Mouse (Mus musculus): Measurements from ENCODE around the gene Dnm3. TPM values are rescaled to one million over a fixed set of nuclear protein-coding genes. Genes with fewer than 3 reads are reported as not detected.

The Dnm3 gene
- polyA plus RNA-seq, 1 experiment: 3.5 TPM

- Histone ChIP-seq H3K4me1 (ENCODE audit: control insufficient read depth, insufficient read depth, low read length) (peaks cover 2% of the 10 kb centered on the region), H3K27ac (ENCODE audit: control insufficient read depth, insufficient read depth, low read depth, low read length, poor library complexity) (no peak overlapping the region), H3K4me3 (replicated peaks; ENCODE audit: control insufficient read depth, low read depth, low read length) (no peak overlapping the region)
- WGBS: 72% methylated on average over 4 of the region's 4 CpGs
- TF ChIP-seq CTCF (IDR thresholded peaks at IDR 0.05; ENCODE audit: control insufficient read depth, insufficient read depth, low read length): no peak
- no peak for TF ChIP-seq POLR2A (IDR thresholded peaks at IDR 0.05; ENCODE audit: borderline replicate concordance, control insufficient read depth, low read depth, low read length)
These were observed 469.6 kb downstream of the Dnm3 start for GRCm38 (mm10) chr1:162008208-162008607.

DNA sequence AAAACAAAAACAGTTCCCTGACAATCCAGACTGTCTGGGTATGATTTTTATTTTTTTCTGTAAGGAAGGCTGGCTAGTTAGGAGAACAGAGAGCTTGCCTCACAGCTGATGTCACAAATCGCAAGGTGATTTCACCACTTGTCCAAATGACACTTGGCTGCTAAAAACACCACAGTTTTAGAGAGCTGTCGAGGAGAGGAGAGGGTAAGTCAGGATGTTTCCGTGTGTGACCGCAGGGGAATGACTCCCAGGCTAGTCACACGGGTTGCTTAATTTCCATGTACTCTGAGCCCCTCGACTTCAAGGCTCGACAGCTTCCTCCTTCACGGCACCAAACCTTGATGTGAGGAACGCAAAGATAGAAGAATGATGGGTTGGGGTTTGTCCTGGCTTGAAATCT lies 471.7 kb downstream of the Dnm3 start:
- H3K4me3 ChIP-seq (replicated peaks; ENCODE audit: control insufficient read depth, low read depth, low read length): peak overlapping the region; percentile 6
- WGBS: 38% methylated on average over 9 of the region's 9 CpGs
- H3K27ac ChIP-seq (ENCODE audit: control insufficient read depth, insufficient read depth, low read depth, low read length, poor library complexity): no peak overlapping the region
- H3K4me1 ChIP-seq (ENCODE audit: control insufficient read depth, insufficient read depth, low read length): peaks cover 2% of the 10 kb centered on the region
- no peak for TF ChIP-seq CTCF (IDR thresholded peaks at IDR 0.05; ENCODE audit: control insufficient read depth, insufficient read depth, low read length)
- TF ChIP-seq POLR2A (IDR thresholded peaks at IDR 0.05; ENCODE audit: borderline replicate concordance, control insufficient read depth, low read depth, low read length): no peak

- Histone ChIP-seq H3K4me1 (ENCODE audit: control insufficient read depth, insufficient read depth, low read length) (peaks cover 2% of the 10 kb centered on the region), H3K4me3 (replicated peaks; ENCODE audit: control insufficient read depth, low read depth, low read length) (peak overlapping the region; percentile 56), H3K27ac (ENCODE audit: control insufficient read depth, insufficient read depth, low read depth, low read length, poor library complexity) (peak overlapping the region; percentile 50)
- 22% methylated on average over 23 of the region's 23 CpGs for WGBS
- TF ChIP-seq CTCF (IDR thresholded peaks at IDR 0.05; ENCODE audit: control insufficient read depth, insufficient read depth, low read length) (peak; percentile 40), POLR2A (IDR thresholded peaks at IDR 0.05; ENCODE audit: borderline replicate concordance, control insufficient read depth, low read depth, low read length) (no peak)
These were observed 472.7 kb downstream of the Dnm3 start for GRCm38 (mm10) chr1:162004821-162005770.

GRCm38 (mm10) chr1:162004518-162004780 lies 473.4 kb downstream of the Dnm3 start:
- TF ChIP-seq POLR2A (IDR thresholded peaks at IDR 0.05; ENCODE audit: borderline replicate concordance, control insufficient read depth, low read depth, low read length) (no peak), CTCF (IDR thresholded peaks at IDR 0.05; ENCODE audit: control insufficient read depth, insufficient read depth, low read length) (no peak)
- Histone ChIP-seq H3K27ac (ENCODE audit: control insufficient read depth, insufficient read depth, low read depth, low read length, poor library complexity) (no peak overlapping the region), H3K4me3 (replicated peaks; ENCODE audit: control insufficient read depth, low read depth, low read length) (no peak overlapping the region), H3K4me1 (ENCODE audit: control insufficient read depth, insufficient read depth, low read length) (peaks cover 2% of the 10 kb centered on the region)
- 26% methylated on average over 7 of the region's 7 CpGs for WGBS

- TF ChIP-seq POLR2A (IDR thresholded peaks at IDR 0.05; ENCODE audit: borderline replicate concordance, control insufficient read depth, low read depth, low read length): no peak
- no peak for TF ChIP-seq CTCF (IDR thresholded peaks at IDR 0.05; ENCODE audit: control insufficient read depth, insufficient read depth, low read length)
- Histone ChIP-seq H3K4me3 (replicated peaks; ENCODE audit: control insufficient read depth, low read depth, low read length) (no peak overlapping the region), H3K27ac (ENCODE audit: control insufficient read depth, insufficient read depth, low read depth, low read length, poor library complexity) (no peak overlapping the region), H3K4me1 (ENCODE audit: control insufficient read depth, insufficient read depth, low read length) (peaks cover 2% of the 10 kb centered on the region)
- WGBS: 61% methylated on average over 14 of the region's 14 CpGs
These were observed 473.9 kb downstream of the Dnm3 start for GRCm38 (mm10) chr1:162003729-162004517.

DNA sequence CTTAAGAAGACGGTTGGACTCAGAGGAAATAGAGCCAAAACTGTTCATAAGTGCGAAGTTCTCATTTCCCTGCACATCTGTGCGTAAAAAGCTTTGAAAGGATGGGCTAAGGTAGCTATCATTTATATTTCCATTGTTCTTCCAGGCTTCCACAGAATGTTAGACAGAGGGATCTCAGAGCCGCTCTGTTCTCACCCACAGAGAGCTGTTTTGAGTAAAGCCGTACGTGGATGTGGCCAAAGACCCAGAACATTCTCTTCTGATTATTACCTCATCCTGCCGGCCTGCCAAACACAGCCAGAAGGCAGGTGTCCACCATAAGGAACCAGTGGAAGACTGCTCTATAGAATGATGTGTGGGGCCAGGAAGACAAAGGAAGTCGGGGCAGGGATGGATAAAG lies 476.5 kb downstream of the Dnm3 start:
- Histone ChIP-seq H3K4me3 (replicated peaks; ENCODE audit: control insufficient read depth, low read depth, low read length) (no peak overlapping the region), H3K4me1 (ENCODE audit: control insufficient read depth, insufficient read depth, low read length) (peaks cover 2% of the 10 kb centered on the region), H3K27ac (ENCODE audit: control insufficient read depth, insufficient read depth, low read depth, low read length, poor library complexity) (no peak overlapping the region)
- 73% methylated on average over 8 of the region's 8 CpGs for WGBS
- no peak for TF ChIP-seq POLR2A (IDR thresholded peaks at IDR 0.05; ENCODE audit: borderline replicate concordance, control insufficient read depth, low read depth, low read length)
- no peak for TF ChIP-seq CTCF (IDR thresholded peaks at IDR 0.05; ENCODE audit: control insufficient read depth, insufficient read depth, low read length)

DNA sequence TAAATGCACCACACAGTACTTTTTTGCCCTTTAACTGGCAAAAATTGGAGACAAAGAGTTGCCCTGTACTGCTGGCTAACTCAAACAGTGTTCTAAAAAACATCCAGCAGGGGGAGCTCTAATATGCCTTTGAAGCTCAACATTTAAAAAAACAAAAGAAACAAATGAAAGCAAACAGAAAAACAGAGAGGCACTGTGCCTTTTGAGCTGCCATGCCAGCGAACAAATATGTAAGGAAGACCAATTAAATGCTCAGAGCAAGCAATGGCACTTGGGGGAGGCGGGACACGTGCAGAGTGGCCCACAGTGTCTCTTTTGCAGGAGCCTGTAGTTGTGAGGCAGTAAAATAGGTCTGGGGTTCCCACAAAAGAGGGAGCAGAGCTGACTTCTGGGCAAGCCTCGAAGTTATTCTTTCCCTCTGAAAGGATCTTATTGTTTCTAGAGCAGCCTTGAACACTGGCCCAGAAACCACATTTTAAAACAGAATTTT lies 477.9 kb downstream of the Dnm3 start:
- no peak overlapping the region for H3K27ac ChIP-seq (ENCODE audit: control insufficient read depth, insufficient read depth, low read depth, low read length, poor library complexity)
- no peaks in the 10 kb centered on the region; the same call in 1 of the 2 replicates for H3K4me1 ChIP-seq (ENCODE audit: control insufficient read depth, insufficient read depth, low read length)
- no peak overlapping the region for H3K4me3 ChIP-seq (replicated peaks; ENCODE audit: control insufficient read depth, low read depth, low read length)
- TF ChIP-seq CTCF (IDR thresholded peaks at IDR 0.05; ENCODE audit: control insufficient read depth, insufficient read depth, low read length) (peak; percentile 10; the same call in 1 of the 2 replicates), POLR2A (IDR thresholded peaks at IDR 0.05; ENCODE audit: borderline replicate concordance, control insufficient read depth, low read depth, low read length) (no peak)
- 13% methylated on average over 4 of the region's 4 CpGs for WGBS

DNA sequence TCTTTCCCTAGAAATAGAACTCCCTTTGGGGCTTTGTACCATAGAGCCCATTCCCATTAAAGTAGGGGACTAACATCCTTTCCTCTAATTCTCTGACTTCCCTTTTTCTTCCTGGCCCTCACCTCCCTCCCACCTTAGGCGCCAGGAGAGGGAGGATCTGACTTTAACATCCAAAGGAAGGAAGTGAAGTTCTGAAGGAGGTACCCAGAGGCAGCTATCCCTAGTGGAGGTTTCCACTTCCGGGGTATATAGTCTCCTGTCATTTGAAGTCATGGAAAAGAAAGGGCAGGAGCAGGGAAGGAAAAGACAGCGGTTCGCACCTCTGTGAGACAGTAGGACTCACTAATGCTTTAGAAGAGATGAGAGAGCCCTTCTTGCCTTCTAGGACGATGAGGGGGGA lies 478.5 kb downstream of the Dnm3 start:
- no peaks in the 10 kb centered on the region; the same call in 1 of the 2 replicates for H3K4me1 ChIP-seq (ENCODE audit: control insufficient read depth, insufficient read depth, low read length)
- no peak overlapping the region for H3K4me3 ChIP-seq (replicated peaks; ENCODE audit: control insufficient read depth, low read depth, low read length)
- WGBS: 21% methylated on average over 5 of the region's 5 CpGs
- peak overlapping the region; percentile 36; the same call in 1 of the 2 replicates for H3K27ac ChIP-seq (ENCODE audit: control insufficient read depth, insufficient read depth, low read depth, low read length, poor library complexity)
- TF ChIP-seq CTCF (IDR thresholded peaks at IDR 0.05; ENCODE audit: control insufficient read depth, insufficient read depth, low read length): no peak
- TF ChIP-seq POLR2A (IDR thresholded peaks at IDR 0.05; ENCODE audit: borderline replicate concordance, control insufficient read depth, low read depth, low read length): no peak
